Mouse (Mus musculus): Measurements from ENCODE around the gene Zfp207. TPM values are rescaled to one million over a fixed set of nuclear protein-coding genes. Genes with fewer than 3 reads are reported as not detected.

Gene Zfp207
- polyA plus RNA-seq, 1 experiment from 2014 or later, result 274 TPM

DNA sequence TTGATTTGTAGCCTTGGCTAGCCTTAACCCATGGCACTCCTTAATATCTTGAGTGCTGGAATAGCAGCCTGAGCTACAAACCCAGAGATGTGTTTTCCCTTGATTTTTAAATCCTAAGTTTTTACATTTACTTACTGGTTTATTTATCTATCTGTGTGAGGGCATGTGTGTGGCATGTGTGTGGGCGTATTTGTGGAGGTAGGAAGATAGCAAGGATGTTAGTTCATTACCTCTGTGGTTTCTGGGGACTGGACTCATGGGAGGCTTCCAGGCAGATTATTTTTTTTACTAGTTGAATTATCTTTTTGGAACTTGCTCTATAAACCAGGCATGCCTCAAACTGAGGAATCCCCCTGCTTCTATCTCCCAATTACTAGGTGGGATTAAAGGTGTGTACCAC is 70.1 kb downstream of the Zfp207 start:
- Histone ChIP-seq H3K4me3 (ENCODE audit: low read depth, low read length) (no peak overlapping the region), H3K9ac (no peak overlapping the region), H3K4me1 (ENCODE audit: insufficient read depth) (no peaks in the 10 kb centered on the region), H3K4me2 (no peak overlapping the region), H3K27me3 (ENCODE audit: insufficient read depth, low read length) (no peaks in the 10 kb centered on the region), H3K27ac (ENCODE audit: low read depth) (no peak overlapping the region), H3K9me3 (ENCODE audit: low read depth, low read length) (no peaks in the 10 kb centered on the region), H3K36me3 (ENCODE audit: insufficient read depth) (peaks cover 78% of the 10 kb centered on the region)
- DNase-seq (no peak), ATAC-seq (ENCODE audit: insufficient read depth) (no peak)
- no peak for TF ChIP-seq CTCF (IDR thresholded peaks at IDR 0.05; ENCODE audit: low read depth)
- WGBS, result 89% methylated on average over 1 of the region's 1 CpGs

Other genes with a start within 250 kb of the Zfp207 start
- 27.7 and 29.0 TPM in 2 replicates for gene Tefm, start 241.1 kb upstream of the Zfp207 start, polyA plus RNA-seq (2014; fragmentation: Nextera tagmentation; extraction: Ambion mirVana)
- gene Adap2, start 229.2 kb upstream of the Zfp207 start, polyA plus RNA-seq (2014; fragmentation: Nextera tagmentation; extraction: Ambion mirVana), result 1.1 and 1.6 TPM in 2 replicates
- gene Rnf135, start 199.4 kb upstream of the Zfp207 start, polyA plus RNA-seq (2014; fragmentation: Nextera tagmentation; extraction: Ambion mirVana), result 5.5 and 6.6 TPM in 2 replicates
- 59.6 and 63.3 TPM in 2 replicates for gene Rhot1, start 174.3 kb upstream of the Zfp207 start, polyA plus RNA-seq (2014; fragmentation: Nextera tagmentation; extraction: Ambion mirVana)
- 1.5 and 1.7 TPM in 2 replicates for gene Rhbdl3, start 82.4 kb upstream of the Zfp207 start, polyA plus RNA-seq (2014; fragmentation: Nextera tagmentation; extraction: Ambion mirVana)
- 20.1 and 21.8 TPM in 2 replicates for gene 5730455P16Rik, start 5.2 kb upstream of the Zfp207 start, polyA plus RNA-seq (2014; fragmentation: Nextera tagmentation; extraction: Ambion mirVana)
- gene Psmd11, start 45.3 kb downstream of the Zfp207 start, polyA plus RNA-seq (2014; fragmentation: Nextera tagmentation; extraction: Ambion mirVana), result 296 and 301 TPM in 2 replicates
- gene Cdk5r1, start 93.7 kb downstream of the Zfp207 start, polyA plus RNA-seq (2014; fragmentation: Nextera tagmentation; extraction: Ambion mirVana), result 0.88 and 0.96 TPM in 2 replicates